Mouse (Mus musculus): ENCODE measurements around the gene Uap1. TPM values are rescaled to one million over a fixed set of nuclear protein-coding genes. Genes with fewer than 3 reads are reported as not detected.

Uap1 gene
- polyA plus RNA-seq, 1 experiment from 2014 or later = 54.4 TPM

GRCm38 (mm10) chr1:170188601-170189000 is 13.8 kb upstream of the Uap1 start:
- WGBS = 61% methylated on average over 11 of the region's 11 CpGs
- H3K9ac ChIP-seq = no peak overlapping the region
- no peak overlapping the region for H3K27ac ChIP-seq (ENCODE audit: low read depth)
- ATAC-seq (ENCODE audit: insufficient read depth) (no peak), DNase-seq (no peak)
- no peak for TF ChIP-seq CTCF (IDR thresholded peaks at IDR 0.05; ENCODE audit: low read depth)
- H3K4me3 ChIP-seq (ENCODE audit: low read depth, low read length) = no peak overlapping the region
- H3K4me2 ChIP-seq = no peak overlapping the region
- no peaks in the 10 kb centered on the region for H3K4me1 ChIP-seq (ENCODE audit: insufficient read depth)
- no peaks in the 10 kb centered on the region for H3K27me3 ChIP-seq (ENCODE audit: insufficient read depth, low read length)
- no peaks in the 10 kb centered on the region for H3K9me3 ChIP-seq (ENCODE audit: low read depth, low read length)
- peaks cover 12% of the 10 kb centered on the region for H3K36me3 ChIP-seq (ENCODE audit: insufficient read depth)

- no peaks in the 10 kb centered on the region for H3K27me3 ChIP-seq (ENCODE audit: insufficient read depth, low read length)
- 66% methylated on average over 5 of the region's 5 CpGs for WGBS
Measured at GRCm38 (mm10) chr1:170186531-170186930, 11.8 kb upstream of the Uap1 start.

GRCm38 (mm10) chr1:170185137-170185536 is 10.4 kb upstream of the Uap1 start:
- ATAC-seq (ENCODE audit: insufficient read depth) (no peak), DNase-seq (no peak)
- H3K27me3 ChIP-seq (ENCODE audit: insufficient read depth, low read length) = no peaks in the 10 kb centered on the region
- WGBS = 90% methylated on average over 3 of the region's 3 CpGs
- H3K27ac ChIP-seq (ENCODE audit: low read depth) = no peak overlapping the region
- H3K9ac ChIP-seq = no peak overlapping the region
- no peak overlapping the region for H3K4me2 ChIP-seq
- no peaks in the 10 kb centered on the region for H3K36me3 ChIP-seq (ENCODE audit: insufficient read depth)
- H3K4me1 ChIP-seq (ENCODE audit: insufficient read depth) = no peaks in the 10 kb centered on the region
- no peak overlapping the region for H3K4me3 ChIP-seq (ENCODE audit: low read depth, low read length)
- TF ChIP-seq CTCF (IDR thresholded peaks at IDR 0.05; ENCODE audit: low read depth) = no peak
- H3K9me3 ChIP-seq (ENCODE audit: low read depth, low read length) = no peaks in the 10 kb centered on the region

More at GRCm38 (mm10) chr1:170186531-170186930, 11.8 kb upstream of the Uap1 start:
- H3K27ac ChIP-seq (ENCODE audit: low read depth) = no peak overlapping the region
- H3K4me3 ChIP-seq (ENCODE audit: low read depth, low read length) = no peak overlapping the region
- TF ChIP-seq CTCF (IDR thresholded peaks at IDR 0.05; ENCODE audit: low read depth) = no peak
- DNase-seq (no peak), ATAC-seq (ENCODE audit: insufficient read depth) (no peak)
- no peaks in the 10 kb centered on the region; the same call in 1 of the 2 replicates for H3K36me3 ChIP-seq (ENCODE audit: insufficient read depth)
- H3K4me2 ChIP-seq = no peak overlapping the region
- no peaks in the 10 kb centered on the region for H3K4me1 ChIP-seq (ENCODE audit: insufficient read depth)
- no peak overlapping the region for H3K9ac ChIP-seq
- no peaks in the 10 kb centered on the region for H3K9me3 ChIP-seq (ENCODE audit: low read depth, low read length)

GRCm38 (mm10) chr1:170182706-170183105 is 7.9 kb upstream of the Uap1 start:
- no peak overlapping the region for H3K4me2 ChIP-seq
- no peaks in the 10 kb centered on the region for H3K36me3 ChIP-seq (ENCODE audit: insufficient read depth)
- no peak overlapping the region for H3K27ac ChIP-seq (ENCODE audit: low read depth)
- H3K4me1 ChIP-seq (ENCODE audit: insufficient read depth) = no peaks in the 10 kb centered on the region
- no peak for ATAC-seq (ENCODE audit: insufficient read depth)
- no peak overlapping the region for H3K4me3 ChIP-seq (ENCODE audit: low read depth, low read length)
- no peaks in the 10 kb centered on the region for H3K9me3 ChIP-seq (ENCODE audit: low read depth, low read length)
- H3K9ac ChIP-seq = no peak overlapping the region
- H3K27me3 ChIP-seq (ENCODE audit: insufficient read depth, low read length) = no peaks in the 10 kb centered on the region
- no peak for TF ChIP-seq CTCF (IDR thresholded peaks at IDR 0.05; ENCODE audit: low read depth)
- no peak for DNase-seq

- Histone ChIP-seq H3K4me3 (ENCODE audit: low read depth, low read length) (no peak overlapping the region), H3K9ac (no peak overlapping the region), H3K27ac (ENCODE audit: low read depth) (no peak overlapping the region), H3K36me3 (ENCODE audit: insufficient read depth) (no peaks in the 10 kb centered on the region), H3K4me1 (ENCODE audit: insufficient read depth) (peaks cover 5% of the 10 kb centered on the region; the same call in 1 of the 2 replicates), H3K9me3 (ENCODE audit: low read depth, low read length) (no peaks in the 10 kb centered on the region), H3K27me3 (ENCODE audit: insufficient read depth, low read length) (no peaks in the 10 kb centered on the region), H3K4me2 (no peak overlapping the region)
- ATAC-seq (ENCODE audit: insufficient read depth) (no peak), DNase-seq (no peak)
- 68% methylated on average over 8 of the region's 8 CpGs for WGBS
- TF ChIP-seq CTCF (IDR thresholded peaks at IDR 0.05; ENCODE audit: low read depth) = no peak
Measured at GRCm38 (mm10) chr1:170176661-170177239, 2.0 kb upstream of the Uap1 start.

GRCm38 (mm10) chr1:170175848-170176247 is 1.1 kb upstream of the Uap1 start:
- Histone ChIP-seq H3K27ac (ENCODE audit: low read depth) (no peak overlapping the region), H3K4me2 (peak overlapping the region; percentile 72; the same call in 1 of the 2 replicates), H3K9me3 (ENCODE audit: low read depth, low read length) (no peaks in the 10 kb centered on the region), H3K9ac (no peak overlapping the region), H3K4me1 (ENCODE audit: insufficient read depth) (peaks cover 5% of the 10 kb centered on the region; the same call in 1 of the 2 replicates), H3K4me3 (ENCODE audit: low read depth, low read length) (no peak overlapping the region), H3K36me3 (ENCODE audit: insufficient read depth) (no peaks in the 10 kb centered on the region), H3K27me3 (ENCODE audit: insufficient read depth, low read length) (no peaks in the 10 kb centered on the region)
- DNase-seq (no peak), ATAC-seq (ENCODE audit: insufficient read depth) (no peak)
- no peak for TF ChIP-seq CTCF (IDR thresholded peaks at IDR 0.05; ENCODE audit: low read depth)
- WGBS = 41% methylated on average over 6 of the region's 6 CpGs

GRCm38 (mm10) chr1:170173991-170174813 is 555 bp downstream of the Uap1 start:
- DNase-seq (peak; percentile 59), ATAC-seq (ENCODE audit: insufficient read depth) (no peak; the same call in 1 of the 2 replicates)

More at GRCm38 (mm10) chr1:170173991-170174813, 555 bp downstream of the Uap1 start:
- Histone ChIP-seq H3K9ac (peak overlapping the region; percentile 85), H3K27me3 (ENCODE audit: insufficient read depth, low read length) (no peaks in the 10 kb centered on the region), H3K36me3 (ENCODE audit: insufficient read depth) (no peaks in the 10 kb centered on the region), H3K4me1 (ENCODE audit: insufficient read depth) (peaks cover 5% of the 10 kb centered on the region; the same call in 1 of the 2 replicates), H3K27ac (ENCODE audit: low read depth) (peak overlapping the region; percentile 79), H3K9me3 (ENCODE audit: low read depth, low read length) (no peaks in the 10 kb centered on the region), H3K4me3 (ENCODE audit: low read depth, low read length) (peak overlapping the region; percentile 80), H3K4me2 (peak overlapping the region; percentile 64)
- 1% methylated on average over 50 of the region's 50 CpGs for WGBS
- no peak for TF ChIP-seq CTCF (IDR thresholded peaks at IDR 0.05; ENCODE audit: low read depth)
